Mouse (Mus musculus) heart, postnatal 0 days (tissue): ENCODE results near the gene Jade2. TPM values are rescaled to one million over a fixed set of nuclear protein-coding genes. Genes with fewer than 3 reads are reported as not detected.

Experiments used
- ATAC-seq: fragments of 200-750 bp; cut with Nextera tagmentation; 2 replicates; pipeline ENCODE4 v1.8.0; 2017; ENCODE audit warnings: low read depth, moderate number of reproducible peaks, moderate library complexity; ENCODE audit not compliant: insufficient read depth
- DNase-seq: peaks from one replicate; pipeline ENCODE4 v3.0.0-alpha.2; 2016; ENCODE audit warnings: low spot score
- H3K27ac ChIP-seq: fragments of 300-500 bp; sonication (generic); 2 replicates; pipeline ENCODE4 v1.5.1; 2014; ENCODE audit warnings: low read depth, mild to moderate bottlenecking
- H3K27me3 ChIP-seq: fragments of 300-500 bp; sonication (generic); 2 replicates; pipeline ENCODE4 v1.6.1; 2014; ENCODE audit warnings: low read length, mixed read lengths; ENCODE audit not compliant: control insufficient read depth, insufficient read depth
- H3K36me3 ChIP-seq: fragments of 300-500 bp; sonication (generic); replicated peaks from 2 replicates; pipeline ENCODE4 v1.6.1; 2014; ENCODE audit warnings: low read length, mixed read lengths; ENCODE audit not compliant: control insufficient read depth, insufficient read depth
- H3K4me1 ChIP-seq: fragments of 300-500 bp; sonication (generic); 2 replicates; pipeline ENCODE4 v1.6.1; 2014; ENCODE audit warnings: antibody characterized with exemption; ENCODE audit not compliant: control insufficient read depth, insufficient read depth
- H3K4me2 ChIP-seq: fragments of 300-500 bp; sonication (generic); 2 replicates; pipeline ENCODE4 v1.6.1; 2014; ENCODE audit warnings: low read depth, mild to moderate bottlenecking, low read length, moderate library complexity
- H3K4me3 ChIP-seq: fragments of 300-500 bp; sonication (generic); 2 replicates; pipeline ENCODE4 v1.5.1; 2014; ENCODE audit warnings: low read depth, low read length
- H3K9ac ChIP-seq: fragments of 300-500 bp; sonication (generic); replicated peaks from 2 replicates; pipeline ENCODE4 v1.6.1; 2014; ENCODE audit warnings: low read depth, low read length, mixed read lengths
- H3K9me3 ChIP-seq: fragments of 300-500 bp; sonication (generic); replicated peaks from 2 replicates; pipeline ENCODE4 v1.6.1; 2016; ENCODE audit warnings: low read length; ENCODE audit not compliant: control insufficient read depth
- CTCF ChIP-seq: IDR thresholded peaks from 2 replicates; pipeline ENCODE4 v1.5.1; 2016; ENCODE audit warnings: antibody characterized with exemption, control low read depth, low read depth
- EP300 ChIP-seq: IDR thresholded peaks from 2 replicates; pipeline ENCODE4 v1.6.1; 2016; ENCODE audit warnings: antibody characterized with exemption, low read depth
- WGBS: fragments of 180-500 bp; shearing (Covaris S2); extraction: QIAGEN DNeasy Blood & Tissue Kit; methylation state at CpG from one replicate; pipeline ENCODE4 v1.1.7; 2014; 5-methylcytosine and 5-hydroxymethylcytosine counted together
- polyA plus RNA-seq: library from polyadenylated mRNA; unstranded; fragments of >200 nt; fragmentation: Nextera tagmentation; extraction: Ambion mirVana; gene quantifications from 2 replicates; pipeline ENCODE4 v1.2.1, GENCODE M21; 2015
- total RNA-seq: library from RNA; depleted of rRNA; stranded (reverse); fragments of >200 nt; gene quantifications from 2 replicates; pipeline ENCODE4 v1.2.3, GENCODE M21; 2014; ENCODE audit warnings: low replicate concordance

Gene Jade2
- total and polyA plus RNA-seq, 2 experiments from 2014 or later = 0.72 to 1.9 TPM

DNA sequence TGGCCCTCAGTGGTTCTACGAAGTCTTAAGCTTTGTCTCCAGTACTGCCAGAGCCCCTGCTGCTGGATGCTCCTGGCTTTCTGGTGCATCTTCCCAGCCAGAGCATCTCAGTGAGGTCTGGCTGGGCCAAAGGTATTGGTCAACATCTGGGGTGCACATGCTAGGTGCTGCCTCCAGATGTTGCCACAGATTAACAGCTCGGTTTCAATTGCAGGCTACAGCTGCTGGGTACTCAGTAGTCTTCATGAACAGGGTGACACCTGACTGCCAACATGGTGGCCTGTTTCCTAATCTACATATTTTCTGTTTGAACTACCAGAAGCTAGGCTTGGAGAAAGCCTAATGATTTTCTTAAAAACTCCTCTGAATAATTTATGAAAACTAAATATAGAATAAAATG lies 18.3 kb downstream of the Jade2 start:
- DNase-seq (no peak), ATAC-seq (no peak)
- WGBS = 68% methylated on average over 2 of the region's 2 CpGs
- no peaks in the 10 kb centered on the region for H3K4me1 ChIP-seq
- TF ChIP-seq EP300 = no peak
- no peak for TF ChIP-seq CTCF
- H3K36me3 ChIP-seq = peaks cover 5% of the 10 kb centered on the region; the same call in 1 of the 2 replicates
- H3K4me2 ChIP-seq = no peak overlapping the region
- H3K27ac ChIP-seq = no peak overlapping the region
- H3K9me3 ChIP-seq = no peaks in the 10 kb centered on the region
- no peak overlapping the region for H3K4me3 ChIP-seq
- no peaks in the 10 kb centered on the region for H3K27me3 ChIP-seq
- no peak overlapping the region for H3K9ac ChIP-seq

DNA sequence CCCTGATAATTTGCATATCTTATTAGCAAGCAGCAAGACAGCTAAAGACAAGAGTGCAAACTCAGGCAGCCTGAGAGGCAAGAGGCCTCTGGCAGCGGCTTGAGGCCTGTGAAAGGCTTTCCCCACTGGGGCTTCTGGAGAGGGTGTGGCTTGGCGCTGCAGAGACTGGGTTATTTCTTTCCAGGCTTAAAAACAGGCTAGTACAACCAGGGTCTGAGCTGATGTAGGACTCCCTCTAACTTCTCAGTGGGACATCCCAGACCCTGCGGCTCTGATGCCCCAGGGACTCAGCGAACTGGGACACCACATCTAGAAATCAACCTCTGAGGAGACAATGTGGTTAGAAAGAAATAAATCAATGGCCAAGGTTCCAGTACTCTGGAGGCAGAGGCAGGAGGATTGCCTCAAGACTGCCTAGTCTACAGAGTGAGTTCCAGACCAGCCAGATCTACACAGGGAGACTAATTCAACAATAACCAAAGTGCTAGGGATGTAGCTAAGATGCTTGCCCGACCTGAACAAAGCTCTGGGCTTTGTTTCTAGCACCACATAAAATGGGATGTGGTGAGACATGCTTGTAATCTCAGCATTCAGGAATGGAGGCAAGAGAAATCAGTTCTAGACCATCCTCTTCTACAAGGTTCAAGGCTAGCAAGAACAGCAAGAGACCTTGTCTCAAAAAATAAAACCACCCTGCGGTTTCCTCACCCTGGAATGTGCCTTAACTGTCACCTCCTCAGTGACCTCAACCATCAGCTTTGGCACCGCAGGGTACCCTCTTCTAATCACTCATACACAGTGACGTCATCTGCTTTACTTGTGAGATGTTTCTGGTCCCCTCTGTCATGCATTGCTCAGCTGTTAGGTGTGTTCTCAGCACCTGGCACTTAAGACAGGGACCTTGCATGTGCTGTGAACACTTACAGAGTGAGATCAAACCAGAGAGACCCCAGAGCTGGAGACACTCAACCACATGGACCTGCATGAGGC lies 20.0 kb downstream of the Jade2 start:
- ATAC-seq = no peak
- 65% methylated on average over 8 of the region's 8 CpGs for WGBS

DNA sequence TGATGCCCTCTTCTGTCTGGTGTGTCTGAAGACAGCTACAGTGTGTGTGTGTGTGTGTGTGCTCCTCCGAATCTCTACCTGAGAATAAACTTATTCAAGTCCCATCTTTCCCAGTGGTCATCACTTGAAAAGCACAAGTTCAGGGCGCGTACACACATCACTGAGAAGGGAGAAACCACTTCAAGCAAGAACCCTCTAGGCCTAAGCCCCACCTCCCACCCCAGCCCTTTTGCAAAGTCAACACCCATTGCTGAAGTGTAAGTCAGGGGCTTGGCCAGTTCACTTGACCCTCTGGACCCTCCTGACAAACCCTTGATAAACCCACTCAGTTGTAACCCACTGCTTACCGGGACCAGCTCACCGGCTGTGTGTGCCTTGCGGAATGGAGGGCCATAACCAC lies 20.9 kb downstream of the Jade2 start:
- TF ChIP-seq EP300 = no peak
- TF ChIP-seq CTCF = no peak
- Histone ChIP-seq H3K9me3 (no peaks in the 10 kb centered on the region), H3K27me3 (no peaks in the 10 kb centered on the region), H3K36me3 (peaks cover 7% of the 10 kb centered on the region; the same call in 1 of the 2 replicates), H3K9ac (no peak overlapping the region), H3K4me3 (no peak overlapping the region), H3K27ac (no peak overlapping the region), H3K4me1 (no peaks in the 10 kb centered on the region), H3K4me2 (no peak overlapping the region)
- 94% methylated on average over 6 of the region's 6 CpGs for WGBS
- DNase-seq (no peak), ATAC-seq (no peak)

More for the DNA sequence above, 20.0 kb downstream of the Jade2 start:
- no peak overlapping the region for H3K9ac ChIP-seq
- no peaks in the 10 kb centered on the region for H3K27me3 ChIP-seq
- H3K4me1 ChIP-seq = no peaks in the 10 kb centered on the region
- peaks cover 7% of the 10 kb centered on the region; the same call in 1 of the 2 replicates for H3K36me3 ChIP-seq
- DNase-seq = no peak
- H3K9me3 ChIP-seq = no peaks in the 10 kb centered on the region
- TF ChIP-seq EP300 = no peak
- H3K4me3 ChIP-seq = no peak overlapping the region
- no peak overlapping the region for H3K4me2 ChIP-seq
- H3K27ac ChIP-seq = no peak overlapping the region

DNA sequence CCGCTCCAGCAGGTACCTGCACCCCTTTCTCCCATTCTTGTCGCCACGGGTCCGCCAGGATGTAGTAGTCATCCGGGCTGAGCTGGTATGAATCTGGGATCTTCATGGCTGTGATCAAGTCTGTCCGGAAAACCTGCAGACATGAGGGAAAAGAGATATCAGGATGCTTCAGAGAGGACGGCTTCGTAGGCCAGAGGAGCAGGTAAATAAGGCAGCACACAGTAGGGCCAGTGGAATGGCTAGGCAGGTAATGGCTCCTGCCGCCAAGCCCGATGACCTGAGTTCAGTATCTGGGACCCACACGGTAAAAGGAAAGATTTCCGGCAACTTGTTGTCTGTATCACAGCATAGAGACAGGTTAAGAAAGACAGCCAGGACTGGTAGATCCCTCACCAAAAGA lies 21.9 kb downstream of the Jade2 start:
- Histone ChIP-seq H3K4me2 (no peak overlapping the region), H3K4me1 (no peaks in the 10 kb centered on the region), H3K4me3 (no peak overlapping the region), H3K27ac (no peak overlapping the region), H3K9ac (no peak overlapping the region), H3K9me3 (no peaks in the 10 kb centered on the region), H3K36me3 (peaks cover 7% of the 10 kb centered on the region; the same call in 1 of the 2 replicates), H3K27me3 (no peaks in the 10 kb centered on the region)
- no peak for TF ChIP-seq EP300
- TF ChIP-seq CTCF = no peak
- WGBS = 93% methylated on average over 12 of the region's 12 CpGs
- DNase-seq (no peak), ATAC-seq (no peak)

DNA sequence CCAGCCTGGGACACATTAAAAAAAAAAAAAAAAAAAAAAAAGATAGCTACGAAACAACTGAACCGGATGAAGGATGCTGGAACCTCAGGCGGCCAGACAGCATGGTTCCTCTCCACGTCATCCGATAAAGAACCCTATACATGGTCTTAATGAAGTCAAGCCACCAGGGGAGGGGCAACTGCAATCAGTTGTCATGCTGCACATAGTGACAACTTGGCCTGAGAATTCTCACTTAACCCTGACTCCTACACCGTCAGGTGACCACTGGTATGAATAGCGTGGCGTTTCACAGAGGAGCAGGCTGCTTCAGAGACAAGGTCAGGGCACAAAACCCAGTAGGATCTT lies 23.4 kb downstream of the Jade2 start:
- Histone ChIP-seq H3K36me3 (peaks cover 7% of the 10 kb centered on the region; the same call in 1 of the 2 replicates), H3K9ac (no peak overlapping the region), H3K4me2 (no peak overlapping the region), H3K4me3 (no peak overlapping the region), H3K4me1 (no peaks in the 10 kb centered on the region), H3K27ac (no peak overlapping the region), H3K27me3 (no peaks in the 10 kb centered on the region), H3K9me3 (no peaks in the 10 kb centered on the region)
- ATAC-seq = no peak
- no peak for TF ChIP-seq EP300
- no peak for TF ChIP-seq CTCF
- DNase-seq = no peak
- 86% methylated on average over 8 of the region's 8 CpGs for WGBS
